Mouse (Mus musculus) heart, embryonic 16.5 days (tissue): ENCODE measurements around the gene Qprt. TPM values are rescaled to one million over a fixed set of nuclear protein-coding genes. Genes with fewer than 3 reads are reported as not detected.

Experiments used
- ATAC-seq: fragments of 200-750 bp; cut with Nextera tagmentation; replicated peaks from 2 replicates; pipeline ENCODE4 v1.8.0; 2017; ENCODE audit warnings: moderate number of reproducible peaks; ENCODE audit not compliant: insufficient read depth, low FRiP score; ENCODE audit errors: extremely low read depth
- H3K27ac ChIP-seq: fragments of 300-500 bp; sonication (generic); 2 replicates; pipeline ENCODE4 v1.5.1; 2014; ENCODE audit warnings: mild to moderate bottlenecking, low read length, control low read depth, moderate library complexity
- H3K27me3 ChIP-seq: fragments of 300-500 bp; sonication (generic); 2 replicates; pipeline ENCODE4 v1.6.1; 2014; ENCODE audit warnings: low read length, mixed read lengths; ENCODE audit not compliant: control insufficient read depth, insufficient read depth
- H3K36me3 ChIP-seq: fragments of 300-500 bp; sonication (generic); 2 replicates; pipeline ENCODE4 v1.6.1; 2014; ENCODE audit not compliant: control insufficient read depth, insufficient read depth
- H3K4me1 ChIP-seq: fragments of 300-500 bp; sonication (generic); 2 replicates; pipeline ENCODE4 v1.6.1; 2014; ENCODE audit warnings: low read length, mixed read lengths; ENCODE audit not compliant: control insufficient read depth, insufficient read depth
- H3K4me2 ChIP-seq: fragments of 300-500 bp; sonication (generic); 2 replicates; pipeline ENCODE4 v1.6.1; 2014; ENCODE audit warnings: low read depth, mild to moderate bottlenecking, control low read depth, low read length
- H3K4me3 ChIP-seq: fragments of 300-500 bp; sonication (generic); 2 replicates; pipeline ENCODE4 v1.5.1; 2014; ENCODE audit warnings: mild to moderate bottlenecking, control low read depth, low read length
- H3K9ac ChIP-seq: fragments of 300-500 bp; sonication (generic); 2 replicates; pipeline ENCODE4 v1.6.1; 2014; ENCODE audit warnings: low read length, control low read depth
- H3K9me3 ChIP-seq: fragments of 300-500 bp; sonication (generic); replicated peaks from 2 replicates; pipeline ENCODE4 v1.6.1; 2016; ENCODE audit warnings: low read length; ENCODE audit not compliant: control insufficient read depth
- WGBS: fragments of 180-500 bp; shearing (Covaris S2); extraction: QIAGEN DNeasy Blood & Tissue Kit; methylation state at CpG from one replicate; pipeline ENCODE4 v1.1.7; 2014; 5-methylcytosine and 5-hydroxymethylcytosine counted together
- polyA plus RNA-seq: library from polyadenylated mRNA; unstranded; fragments of >200 nt; fragmentation: Nextera tagmentation; extraction: Ambion mirVana; gene quantifications from 2 replicates; pipeline ENCODE4 v1.2.1, GENCODE M21; 2015

Gene Qprt
- polyA plus RNA-seq, 1 experiment from 2014 or later: 2.1 TPM

DNA sequence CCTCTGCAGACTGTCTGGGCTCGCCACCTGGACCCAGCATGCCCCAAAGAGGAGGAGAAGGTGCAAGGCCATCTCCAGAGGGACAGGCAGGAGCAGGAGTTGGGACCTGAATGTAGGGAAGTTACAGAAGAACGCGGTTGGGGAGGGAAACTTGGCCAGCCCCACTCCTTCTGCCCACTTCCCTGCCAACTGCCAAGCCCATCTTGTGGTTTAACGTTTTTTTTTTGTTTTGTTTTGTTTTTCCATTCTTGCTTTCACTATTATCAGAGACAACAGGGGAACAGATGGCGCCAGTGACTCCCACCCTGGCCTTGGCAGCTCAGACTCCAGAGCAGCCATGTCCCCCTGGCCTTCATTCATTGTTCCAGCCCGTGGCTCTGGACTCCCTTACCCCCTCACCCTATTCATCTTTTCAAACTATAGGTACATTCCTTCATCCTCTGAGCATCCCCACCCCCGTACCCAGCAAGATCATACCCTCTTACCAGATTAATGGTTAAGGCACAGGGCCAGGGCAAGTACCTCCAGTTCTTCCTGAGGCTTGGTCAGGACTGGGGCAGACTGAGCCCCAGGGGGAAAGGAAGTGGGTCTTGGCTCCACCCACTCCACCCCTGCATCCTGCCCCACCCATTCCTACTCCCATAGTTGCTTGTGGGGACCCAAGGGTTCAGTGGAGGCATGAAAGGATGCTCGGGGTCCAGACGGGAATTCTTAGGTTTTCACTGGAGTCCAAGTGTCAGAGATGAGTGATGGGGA lies 15.4 kb upstream of the Qprt start, which contains the start of gene Spn:
Spn (minus strand) TSS at position 562 of the 756 bp plus-strand sequence.
- Histone ChIP-seq H3K9me3 (no peaks in the 10 kb centered on the region), H3K4me3 (peak within 1 kb of the TSS; percentile 22), H3K9ac (no peak within 1 kb of the TSS), H3K4me2 (peak within 1 kb of the TSS; percentile 1), H3K36me3 (no peaks in the 10 kb centered on the region), H3K4me1 (no peaks in the 10 kb centered on the region), H3K27me3 (no peaks in the 10 kb centered on the region), H3K27ac (no peak within 1 kb of the TSS)
- ATAC-seq: 0 out of 2 replicates have a peak, but pooled peaks have one; percentile 35
- 55% methylated on average over 9 of the region's 9 CpGs for WGBS

DNA sequence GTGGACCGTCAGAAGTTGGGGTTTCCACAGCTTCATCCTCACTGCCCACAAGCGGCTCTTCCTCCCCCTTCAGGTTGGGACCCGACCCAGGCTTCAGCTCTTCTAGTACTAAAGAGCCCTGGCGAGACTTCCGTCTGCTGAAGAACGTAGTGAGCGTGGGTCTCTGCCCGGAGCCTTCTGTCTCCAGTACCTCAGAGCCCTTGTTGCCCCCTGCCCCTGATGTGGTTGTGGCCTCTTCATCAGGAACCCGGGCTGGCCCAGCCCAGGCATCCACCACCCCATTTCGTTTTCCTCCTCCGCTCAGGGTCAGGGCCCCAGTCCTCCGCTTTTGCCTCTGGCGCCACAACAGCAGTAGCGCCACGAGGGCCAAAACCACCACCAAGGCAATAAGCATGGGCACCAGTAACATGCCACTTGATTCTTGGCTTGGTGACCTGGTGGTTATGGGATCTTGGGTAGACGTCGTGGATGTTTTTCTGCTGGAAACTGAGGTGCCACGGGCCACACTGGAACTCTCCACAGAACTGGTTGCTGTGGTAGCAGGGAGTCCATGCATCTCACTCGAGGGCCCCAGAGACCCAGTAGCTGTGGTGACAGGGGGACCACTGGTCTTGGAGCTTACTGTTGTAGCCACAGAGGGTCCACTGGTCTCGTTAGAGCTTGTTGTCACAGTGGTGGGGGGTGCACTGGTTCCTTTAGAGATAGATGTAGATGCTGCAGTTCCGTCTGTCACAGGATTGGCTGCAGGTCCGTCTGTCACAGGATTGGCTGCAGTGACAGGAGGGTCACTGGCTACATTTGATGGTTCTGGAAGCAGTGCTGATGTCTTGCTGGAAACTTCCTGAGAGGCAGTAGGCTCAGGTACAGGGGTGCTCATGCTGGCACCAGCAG lies 14.4 kb upstream of the Qprt start:
- no peak overlapping the region for H3K9ac ChIP-seq
- H3K9me3 ChIP-seq: no peaks in the 10 kb centered on the region
- H3K4me1 ChIP-seq: no peaks in the 10 kb centered on the region
- H3K36me3 ChIP-seq: no peaks in the 10 kb centered on the region
- ATAC-seq: no peak
- H3K27ac ChIP-seq: no peak overlapping the region
- H3K4me2 ChIP-seq: peak overlapping the region; percentile 1
- no peaks in the 10 kb centered on the region for H3K27me3 ChIP-seq
- no peak overlapping the region; the same call in 1 of the 2 replicates for H3K4me3 ChIP-seq
- WGBS: 76% methylated on average over 22 of the region's 22 CpGs

DNA sequence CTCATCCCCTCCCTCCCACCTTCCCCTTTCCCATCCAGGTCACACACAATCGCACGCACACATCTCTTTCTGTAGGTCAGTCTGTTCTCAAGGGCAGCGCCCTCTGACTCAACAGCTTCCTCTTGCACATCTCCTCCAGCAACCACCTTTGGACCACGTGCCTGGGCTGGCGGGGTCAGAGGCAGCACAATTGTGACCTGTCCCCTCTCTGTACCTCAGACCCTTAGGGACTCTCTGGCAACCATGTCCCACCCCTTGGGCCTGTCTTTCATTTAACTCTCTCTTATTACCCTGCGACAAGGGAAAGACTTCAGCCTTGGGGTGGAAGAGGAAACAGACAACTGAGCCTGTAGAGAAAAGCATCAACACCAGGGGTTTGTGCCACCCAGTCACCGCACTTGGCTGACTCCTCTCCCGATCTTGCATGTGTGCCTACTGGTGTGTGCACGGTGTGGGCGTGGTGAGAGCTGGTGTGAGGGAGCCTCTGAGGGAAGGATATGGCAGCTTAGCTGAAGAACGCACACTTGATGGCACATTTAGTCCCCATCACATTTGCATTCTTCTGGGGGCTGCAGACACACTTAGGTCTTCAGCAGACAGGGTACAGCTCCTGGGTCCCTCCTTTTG lies 12.9 kb upstream of the Qprt start:
- Histone ChIP-seq H3K9ac (no peak overlapping the region), H3K4me1 (no peaks in the 10 kb centered on the region), H3K27ac (no peak overlapping the region), H3K9me3 (no peaks in the 10 kb centered on the region), H3K4me2 (no peak overlapping the region), H3K27me3 (no peaks in the 10 kb centered on the region), H3K4me3 (no peak overlapping the region), H3K36me3 (no peaks in the 10 kb centered on the region)
- 74% methylated on average over 11 of the region's 11 CpGs for WGBS
- no peak for ATAC-seq

DNA sequence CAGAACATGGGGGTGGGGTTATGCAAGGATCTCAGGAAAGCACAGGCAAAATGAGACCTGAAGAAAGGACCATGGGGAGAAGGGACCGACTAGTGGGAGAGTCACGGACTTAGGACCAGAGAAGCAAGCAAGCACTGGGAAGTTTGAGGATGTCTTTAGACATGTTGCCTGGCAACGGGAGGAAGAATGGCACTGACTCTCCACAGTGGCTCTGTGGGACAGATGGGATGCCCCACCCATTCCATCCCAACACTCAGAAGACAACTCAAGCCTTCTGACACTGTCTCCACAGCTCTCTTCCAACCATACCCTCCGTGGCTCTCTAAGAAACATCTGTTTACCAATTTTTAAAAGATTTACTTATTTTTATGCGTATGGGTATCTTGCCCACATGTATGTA lies 11.1 kb upstream of the Qprt start:
- no peak overlapping the region for H3K4me3 ChIP-seq
- no peak overlapping the region for H3K9ac ChIP-seq
- no peaks in the 10 kb centered on the region for H3K36me3 ChIP-seq
- WGBS: 64% methylated on average over 5 of the region's 5 CpGs
- ATAC-seq: no peak
- H3K27ac ChIP-seq: no peak overlapping the region
- no peaks in the 10 kb centered on the region for H3K27me3 ChIP-seq
- H3K4me2 ChIP-seq: no peak overlapping the region
- H3K4me1 ChIP-seq: no peaks in the 10 kb centered on the region
- no peaks in the 10 kb centered on the region for H3K9me3 ChIP-seq

DNA sequence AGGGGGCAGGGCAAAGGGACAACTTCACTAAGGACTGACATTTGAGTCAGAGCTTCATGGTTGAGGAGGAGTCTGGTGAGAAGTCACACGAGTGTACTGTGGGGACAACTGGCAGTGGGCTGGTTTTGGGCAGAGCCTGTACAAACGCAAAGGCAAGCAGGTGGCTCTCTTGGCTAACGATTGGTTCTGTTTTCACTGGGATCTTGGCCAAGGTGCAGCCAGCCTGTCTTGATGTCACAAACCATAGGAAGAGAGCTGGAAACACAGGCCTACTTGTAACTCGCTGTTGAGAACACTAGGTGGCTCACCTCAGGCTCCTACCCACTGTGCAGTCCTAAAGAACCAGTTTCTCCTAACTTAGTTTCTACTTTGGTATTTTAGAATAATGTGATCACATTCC lies 7.6 kb upstream of the Qprt start:
- Histone ChIP-seq H3K36me3 (no peaks in the 10 kb centered on the region), H3K4me2 (no peak overlapping the region), H3K4me3 (no peak overlapping the region), H3K9ac (peak overlapping the region; percentile 20; the same call in 1 of the 2 replicates), H3K9me3 (no peaks in the 10 kb centered on the region; the same call in 1 of the 2 replicates), H3K27me3 (no peaks in the 10 kb centered on the region), H3K27ac (no peak overlapping the region), H3K4me1 (no peaks in the 10 kb centered on the region)
- no peak for ATAC-seq
- WGBS: 10% methylated on average over 4 of the region's 4 CpGs

DNA sequence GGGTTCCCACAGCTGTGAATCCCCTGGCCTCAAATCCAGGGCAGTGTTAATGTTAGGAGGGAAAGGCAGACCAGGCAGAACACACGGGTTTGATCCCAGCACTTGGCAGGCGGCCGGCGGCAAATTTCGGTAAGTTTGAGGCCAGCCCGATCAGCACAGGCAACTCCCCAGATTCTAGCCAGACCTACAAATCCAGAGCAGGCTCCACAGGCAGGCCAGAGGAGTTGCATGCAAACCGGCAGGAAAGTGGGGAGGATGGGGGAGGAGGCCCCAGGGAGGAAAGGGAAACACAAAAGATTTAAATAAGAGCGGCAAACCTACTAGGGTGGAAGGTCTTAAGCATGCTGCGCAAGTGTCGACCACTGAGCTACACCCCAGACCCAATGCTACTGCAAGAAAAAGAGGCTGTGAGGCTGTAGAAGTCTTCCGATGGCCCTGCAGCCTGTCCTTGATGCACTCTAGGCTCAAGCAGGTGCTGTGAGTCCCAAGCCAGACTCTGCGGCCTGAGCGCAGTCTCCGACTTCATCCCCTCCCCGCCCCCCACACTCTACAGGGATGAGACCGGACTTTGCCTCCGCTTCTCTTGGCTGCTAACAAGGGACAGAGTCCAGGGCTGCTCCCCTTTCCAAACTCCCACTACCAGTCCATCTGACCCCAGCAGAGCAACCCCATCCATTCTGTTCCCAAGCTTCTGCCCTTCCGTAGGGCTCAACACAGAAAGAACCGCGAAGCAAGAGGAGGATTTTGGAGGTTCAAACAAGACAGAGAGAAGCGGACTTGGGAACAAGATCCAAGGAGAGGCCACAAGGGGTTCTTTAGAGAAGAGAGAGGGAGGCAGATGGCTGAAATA lies 740 bp downstream of the Qprt start:
- no peak overlapping the region for H3K27ac ChIP-seq
- WGBS: 20% methylated on average over 21 of the region's 21 CpGs
- H3K36me3 ChIP-seq: no peaks in the 10 kb centered on the region
- peak overlapping the region; percentile 38; the same call in 1 of the 2 replicates for H3K4me2 ChIP-seq
- peaks cover 8% of the 10 kb centered on the region for H3K9me3 ChIP-seq
- H3K4me3 ChIP-seq: no peak overlapping the region; the same call in 1 of the 2 replicates
- H3K4me1 ChIP-seq: 0 out of 2 replicates have a peak, but pooled peaks cover 8% of the 10 kb centered on the region
- peaks cover 4% of the 10 kb centered on the region; the same call in 1 of the 2 replicates for H3K27me3 ChIP-seq
- peak overlapping the region; percentile 19; the same call in 1 of the 2 replicates for H3K9ac ChIP-seq
- ATAC-seq: no peak

DNA sequence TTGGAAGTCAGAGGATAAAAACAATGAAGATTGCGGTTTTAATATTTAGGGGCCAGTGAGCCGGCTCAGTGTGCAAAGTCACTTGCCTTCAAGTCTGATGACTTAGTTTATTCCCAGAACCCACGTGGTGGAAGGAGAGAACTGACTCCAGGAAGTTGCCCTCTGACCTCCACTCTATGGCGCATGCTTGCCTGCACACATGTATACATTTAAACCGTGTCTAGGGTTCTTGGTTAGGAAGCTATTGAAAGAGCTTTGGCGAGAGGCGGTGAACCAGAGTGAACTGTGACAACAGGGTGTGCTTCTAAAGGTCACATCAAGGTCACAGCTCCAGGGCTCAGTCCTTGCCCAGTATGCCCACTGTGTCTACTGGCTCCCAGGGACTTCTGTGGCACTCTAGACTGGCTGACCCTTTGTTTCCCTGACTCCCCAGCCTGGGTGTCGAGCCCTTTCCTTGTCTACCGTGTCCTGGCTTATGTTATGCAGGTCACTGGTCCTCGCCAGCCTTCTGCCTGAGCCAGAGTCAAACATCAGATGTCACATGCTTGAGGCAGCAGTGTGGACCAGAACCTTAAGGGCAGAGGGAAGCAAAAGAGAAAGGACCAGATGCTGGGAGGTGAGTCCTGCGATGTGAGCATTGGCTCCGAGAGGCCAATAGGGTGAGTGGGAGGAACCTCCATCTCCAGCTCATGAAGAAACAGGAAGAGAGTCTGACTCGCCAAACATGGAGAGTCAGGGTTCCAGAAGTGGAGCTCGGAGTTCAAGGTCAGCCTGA lies 3.2 kb downstream of the Qprt start:
- 62% methylated on average over 14 of the region's 14 CpGs for WGBS
- Histone ChIP-seq H3K36me3 (no peaks in the 10 kb centered on the region), H3K4me3 (no peak overlapping the region), H3K27me3 (peaks cover 4% of the 10 kb centered on the region; the same call in 1 of the 2 replicates), H3K27ac (no peak overlapping the region), H3K9me3 (peaks cover under 1% of the 10 kb centered on the region; the same call in 1 of the 2 replicates), H3K4me2 (no peak overlapping the region), H3K4me1 (peaks cover 8% of the 10 kb centered on the region; the same call in 1 of the 2 replicates), H3K9ac (no peak overlapping the region)
- ATAC-seq: no peak
